Mouse (Mus musculus) urinary bladder, adult 2 months (tissue): ENCODE measurements around the gene Cx3cr1. TPM values are rescaled to one million over a fixed set of nuclear protein-coding genes. Genes with fewer than 3 reads are reported as not detected.

Source experiments
- DNase-seq: peaks from one replicate; pipeline ENCODE4 v3.0.0; 2022; ENCODE audit warnings: low spot score
- polyA plus RNA-seq: library from polyadenylated mRNA; depleted of rRNA; stranded (reverse); fragments of >200 nt; gene quantifications from 2 replicates; pipeline ENCODE4 v1.2.3, GENCODE M21; 2012

Gene Cx3cr1
- polyA plus RNA-seq, 1 experiment = 2.9 TPM

DNA sequence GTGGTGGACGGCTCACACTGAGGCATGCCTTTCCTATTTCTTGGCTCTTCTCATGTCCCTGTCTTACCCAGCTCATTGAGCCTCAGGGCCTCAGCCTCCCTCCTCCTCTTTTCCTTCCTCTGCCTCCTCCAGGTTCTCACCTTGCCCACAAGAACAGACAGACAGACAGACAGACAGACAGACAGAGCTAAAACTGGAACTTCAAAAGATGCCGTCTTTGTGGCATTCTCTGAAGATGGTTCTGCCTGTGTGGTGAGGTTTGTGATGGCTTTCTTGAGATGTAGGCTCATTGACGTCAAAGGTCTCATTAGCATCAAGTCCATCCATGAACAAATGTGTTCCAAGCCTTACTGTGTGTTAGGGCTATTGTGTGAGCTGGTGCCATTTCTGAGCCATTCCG is 13.0 kb upstream of the Cx3cr1 start:
- DNase-seq = no peak

DNA sequence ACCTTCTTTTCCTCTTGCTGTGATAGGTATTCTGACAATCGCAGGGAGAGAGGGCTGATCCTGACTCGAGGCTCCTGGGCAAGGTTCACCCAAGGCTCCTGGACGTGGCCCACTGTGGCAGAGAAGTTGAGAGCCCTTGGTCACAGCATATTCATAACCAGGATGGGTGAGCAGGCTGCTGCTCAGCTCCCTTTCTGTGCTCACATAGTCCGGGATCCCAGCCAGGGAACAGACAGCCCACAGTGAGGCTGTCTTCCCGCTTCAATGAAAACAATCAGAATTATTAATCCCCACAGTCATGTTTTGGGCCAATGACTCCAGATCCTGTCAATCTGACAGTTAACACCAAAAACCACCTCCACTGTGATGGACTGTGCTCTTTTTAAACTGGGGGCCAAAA is 12.3 kb upstream of the Cx3cr1 start:
- no peak for DNase-seq

DNA sequence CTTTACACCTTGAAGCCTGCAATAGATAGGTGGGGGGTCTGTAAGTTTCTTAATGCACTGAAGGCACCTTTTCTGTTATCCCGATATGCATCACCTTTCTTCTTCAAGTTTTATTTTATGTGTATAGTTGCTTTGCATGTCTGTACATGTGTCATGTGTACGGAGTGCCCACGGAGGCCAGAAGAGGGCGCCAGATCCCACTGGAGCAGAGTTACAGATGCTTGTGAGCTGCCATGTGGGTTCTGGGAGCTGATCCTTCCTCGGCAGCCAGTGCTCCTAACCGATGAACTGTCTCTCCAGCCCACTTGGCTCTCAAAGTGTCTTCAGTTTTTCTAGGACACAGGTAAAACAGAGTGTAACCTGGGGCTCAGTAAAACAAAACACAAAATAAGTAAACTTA is 11.6 kb upstream of the Cx3cr1 start:
- no peak for DNase-seq

DNA sequence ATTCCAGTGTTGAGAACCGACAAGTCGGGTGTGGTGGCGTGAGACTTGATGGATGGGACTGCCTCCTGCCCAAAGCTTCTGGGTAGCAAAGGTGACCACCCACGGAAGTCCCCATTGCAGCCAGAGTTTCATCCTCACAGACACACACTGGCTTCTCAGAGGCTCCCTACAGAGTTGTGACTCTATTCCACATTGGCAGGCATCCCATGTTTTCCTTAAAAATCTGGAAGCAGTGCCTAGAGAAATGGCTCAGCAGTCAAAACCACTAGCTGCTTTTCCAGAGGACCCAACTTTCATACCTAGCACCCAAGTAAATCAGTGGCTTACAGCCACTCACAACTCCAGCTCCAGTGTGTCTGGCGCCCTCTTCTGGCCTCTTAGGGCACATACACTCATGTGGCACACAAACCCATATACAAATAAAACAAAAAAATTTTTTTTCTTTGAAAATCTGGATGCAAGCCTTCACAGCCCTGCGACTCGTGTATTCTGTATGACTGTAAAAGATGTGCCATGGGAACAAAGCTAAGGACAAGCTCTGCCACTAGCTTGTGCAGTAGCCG is 10.9 kb upstream of the Cx3cr1 start:
- no peak for DNase-seq

DNA sequence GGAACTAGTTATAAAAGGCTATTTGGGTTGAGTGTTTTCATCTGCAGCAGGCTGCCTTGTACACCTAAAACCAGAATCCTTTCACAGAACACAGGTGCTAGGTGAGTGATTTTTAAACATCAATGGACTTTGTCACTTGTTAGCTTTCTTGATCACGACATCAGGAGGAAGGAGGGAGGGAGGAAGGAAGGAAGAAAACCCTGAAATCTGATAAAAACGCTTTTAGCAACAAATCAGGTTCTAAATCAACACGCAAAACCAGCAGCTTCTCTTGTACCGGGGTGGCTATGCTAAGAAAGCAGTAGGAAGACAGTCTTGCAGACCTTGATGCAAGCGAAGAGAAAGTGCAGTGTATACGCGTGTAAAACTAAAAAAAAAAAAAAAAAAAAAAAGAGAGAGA is 10.2 kb upstream of the Cx3cr1 start:
- no peak for DNase-seq

DNA sequence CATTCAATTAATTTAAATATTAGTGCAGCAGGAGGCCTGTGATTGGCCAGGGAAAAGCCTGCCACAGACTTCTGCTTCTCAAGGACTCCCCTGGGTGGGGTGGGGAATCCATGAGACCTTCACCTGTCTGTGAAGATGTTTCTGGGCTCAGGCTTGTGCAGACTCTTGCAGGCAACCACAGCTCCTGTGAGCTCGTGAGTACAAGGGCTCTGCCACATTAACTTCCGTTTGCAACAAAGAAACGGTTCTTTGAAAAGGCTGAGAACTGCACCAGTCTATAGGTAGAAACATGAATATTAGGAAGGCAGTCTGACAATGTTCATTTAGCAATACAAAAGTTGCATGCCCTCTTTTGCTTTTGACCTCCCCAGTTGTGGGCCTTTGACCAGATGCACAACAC is 8.6 kb upstream of the Cx3cr1 start:
- no peak for DNase-seq

DNA sequence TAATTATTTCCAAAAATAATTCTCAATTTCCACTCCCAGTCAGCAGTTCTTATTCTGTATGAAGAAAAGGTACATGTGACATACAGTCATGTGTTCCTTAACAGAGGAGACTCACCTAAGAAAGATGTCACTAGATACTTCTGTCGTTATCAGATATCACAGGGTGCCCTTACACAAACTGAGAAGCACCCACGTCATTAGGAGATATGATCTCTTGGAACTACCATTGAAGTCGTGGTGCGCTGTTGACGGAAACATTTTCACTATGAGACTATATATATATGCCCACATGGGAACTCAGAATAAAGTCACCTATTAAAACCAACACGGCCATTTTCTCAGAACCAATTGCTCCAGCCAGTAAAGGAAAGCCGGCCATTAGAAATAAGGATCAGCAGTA is 4.8 kb upstream of the Cx3cr1 start:
- DNase-seq = no peak

DNA sequence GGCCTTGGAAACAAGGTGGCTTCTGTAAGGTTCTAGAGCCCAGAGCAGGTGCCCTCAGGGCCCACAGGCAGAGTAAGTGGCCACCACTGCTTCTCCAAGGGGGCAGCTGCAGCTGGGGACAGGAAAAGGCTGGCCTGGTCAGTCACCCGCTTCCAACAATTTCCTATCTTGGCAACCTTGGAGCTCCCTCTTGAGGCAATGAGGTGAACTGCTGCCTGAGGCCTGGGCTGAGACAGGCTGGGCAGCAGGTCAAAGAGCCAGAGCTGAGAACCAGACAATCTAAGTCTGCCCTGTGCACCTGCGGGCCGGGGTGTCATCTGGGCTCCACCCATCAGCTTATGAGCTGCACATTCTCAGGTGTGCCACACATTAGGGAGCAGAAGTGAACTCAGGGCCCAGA is 3.5 kb upstream of the Cx3cr1 start:
- DNase-seq = peak; percentile 52

DNA sequence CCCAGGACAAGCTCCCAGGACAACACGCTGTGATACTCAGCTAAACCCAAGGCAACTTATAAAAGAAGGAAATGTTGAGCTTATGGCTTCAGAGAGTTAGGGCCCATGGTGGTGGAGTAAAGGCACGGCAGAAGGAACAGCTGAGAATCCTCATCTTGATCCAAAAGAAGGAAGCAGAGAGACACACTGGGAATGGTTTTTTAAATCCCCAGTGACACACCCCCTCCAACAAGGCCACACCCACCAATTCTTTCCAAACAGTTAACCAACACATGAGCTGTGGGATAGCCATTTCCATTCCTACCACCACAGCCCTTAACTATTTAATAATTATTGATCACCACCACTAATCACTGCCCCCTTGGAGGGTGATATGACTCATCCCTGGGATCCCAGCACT is 1.6 kb upstream of the Cx3cr1 start:
- no peak for DNase-seq

DNA sequence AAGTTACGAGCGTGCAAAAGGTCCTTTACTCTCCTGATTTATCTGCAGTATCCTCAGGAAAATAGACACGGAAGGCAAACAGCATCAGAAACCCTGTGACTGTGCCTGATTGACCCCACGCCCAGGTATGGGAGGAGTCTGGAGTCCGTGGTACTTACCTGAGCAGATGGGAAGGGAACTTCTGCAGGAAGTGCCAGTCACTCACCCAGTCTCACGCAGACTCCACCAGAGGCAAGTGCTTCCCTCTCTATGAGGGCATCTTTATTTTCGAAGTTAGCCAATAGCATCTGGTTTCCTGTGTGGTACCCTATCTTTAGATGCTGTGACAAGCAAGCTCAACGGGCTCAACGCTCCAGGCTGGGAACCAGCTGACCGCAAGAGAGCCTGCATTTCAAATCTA is 1.6 kb downstream of the Cx3cr1 start:
- no peak for DNase-seq

DNA sequence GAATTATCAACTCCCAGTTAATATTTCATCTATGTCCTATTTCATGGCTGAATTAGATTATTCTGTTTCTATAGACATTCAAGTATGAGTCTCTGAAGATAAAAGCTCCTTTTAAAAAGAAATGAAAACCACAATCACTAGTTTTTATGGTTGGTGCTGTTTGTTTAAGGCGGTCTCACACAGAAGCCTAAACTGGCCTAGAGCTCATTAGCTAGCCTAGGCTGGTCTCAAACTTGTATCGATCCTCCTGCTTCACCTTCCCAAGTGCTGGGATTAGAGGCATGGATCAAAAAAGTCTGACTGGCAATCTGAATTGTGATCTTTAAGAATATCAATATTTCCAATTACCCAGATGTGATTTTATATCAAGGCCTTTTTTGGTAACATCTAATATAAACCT is 2.1 kb downstream of the Cx3cr1 start:
- DNase-seq = no peak

DNA sequence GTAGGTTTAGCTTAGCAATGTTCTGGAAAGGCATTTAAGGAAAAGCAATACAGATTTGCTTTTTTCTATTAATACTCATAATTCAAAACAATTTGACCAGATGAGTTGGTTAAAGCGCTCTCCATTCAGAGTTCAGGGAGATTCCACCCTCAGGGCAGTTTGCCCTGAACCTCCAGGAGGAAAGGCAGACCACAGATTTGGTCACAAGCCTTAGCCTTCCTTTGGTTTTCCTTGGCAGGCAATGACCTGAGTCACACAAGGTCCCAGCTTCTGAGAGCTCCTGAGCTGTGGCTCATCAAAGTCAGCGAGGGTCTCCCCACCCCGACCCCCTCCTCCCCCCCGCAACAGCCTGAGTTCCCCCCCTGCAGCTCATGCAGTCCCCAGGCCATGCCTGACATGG is 5.4 kb downstream of the Cx3cr1 start:
- DNase-seq = no peak

DNA sequence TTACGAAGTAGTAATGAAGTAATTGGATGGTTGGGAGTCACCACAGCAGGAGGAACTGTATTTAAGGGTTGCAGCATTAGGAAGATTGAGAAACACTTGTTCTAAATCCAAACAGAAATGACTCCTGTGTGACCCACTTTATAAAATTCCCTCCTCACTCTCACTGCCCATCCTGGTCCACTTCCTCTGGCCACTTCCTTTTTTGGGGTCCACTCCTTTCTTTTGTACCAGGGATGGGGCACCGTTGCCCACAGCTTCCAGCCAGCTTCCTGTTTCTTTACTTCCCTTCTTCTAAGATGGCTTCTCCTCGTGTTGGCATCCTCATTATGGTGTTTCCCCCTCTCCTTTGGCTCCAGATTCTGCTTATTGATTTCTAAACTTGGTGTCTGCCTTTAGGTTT is 10.9 kb downstream of the Cx3cr1 start:
- no peak for DNase-seq

DNA sequence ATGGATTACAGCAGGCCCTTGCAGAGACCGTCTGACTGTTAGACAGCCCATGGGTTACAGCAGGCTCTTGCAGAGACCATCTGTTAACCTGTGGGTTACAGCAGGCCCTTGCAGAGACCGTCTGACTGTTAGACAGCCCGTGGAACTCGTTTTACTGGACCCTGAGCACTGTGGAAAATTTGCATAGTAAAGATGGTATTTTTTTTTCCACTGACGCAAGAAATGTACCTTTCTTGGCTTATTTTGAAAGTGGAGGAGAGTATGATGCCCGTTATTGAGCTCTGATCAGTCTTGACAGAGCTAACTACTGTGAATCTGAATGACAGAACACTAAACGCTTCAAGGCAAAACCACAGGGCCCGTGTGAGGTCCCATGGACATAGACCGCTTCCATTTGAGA is 13.5 kb downstream of the Cx3cr1 start:
- no peak for DNase-seq

DNA sequence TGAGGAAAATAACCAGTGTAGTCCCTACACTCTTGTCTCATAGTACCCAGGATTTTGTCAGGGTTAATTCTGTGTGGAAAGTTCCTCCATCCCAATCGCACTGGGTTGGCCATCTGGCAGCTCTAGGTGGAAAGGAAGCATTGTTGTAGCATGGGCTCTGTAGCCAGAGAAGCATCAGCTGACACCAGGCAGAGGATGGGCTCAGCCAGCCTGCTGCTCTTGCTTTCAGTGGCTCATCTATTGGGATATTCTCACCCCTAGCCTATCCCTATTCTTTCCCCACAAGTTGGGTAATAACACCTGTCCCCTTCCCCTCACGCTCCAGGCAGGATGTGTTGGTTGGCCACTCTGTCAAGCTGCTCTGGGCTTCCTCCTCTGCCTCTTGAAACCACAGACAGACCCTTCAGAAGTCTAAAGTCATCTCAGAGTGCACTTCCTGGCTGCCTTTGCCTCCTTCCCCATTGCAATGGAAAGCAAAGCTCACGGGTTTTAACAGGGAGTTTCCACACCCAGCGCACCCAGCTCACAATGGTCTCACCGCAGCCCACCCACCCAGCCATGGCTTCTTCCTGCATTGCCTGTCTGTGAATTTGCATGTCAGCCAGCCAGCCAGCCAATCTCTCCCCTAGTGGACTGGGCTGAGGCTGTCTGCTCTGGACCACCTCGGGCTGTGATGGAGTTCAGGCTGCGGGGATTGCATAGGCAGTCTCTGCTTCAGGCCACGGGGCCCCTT is 15.0 kb downstream of the Cx3cr1 start:
- no peak for DNase-seq

DNA sequence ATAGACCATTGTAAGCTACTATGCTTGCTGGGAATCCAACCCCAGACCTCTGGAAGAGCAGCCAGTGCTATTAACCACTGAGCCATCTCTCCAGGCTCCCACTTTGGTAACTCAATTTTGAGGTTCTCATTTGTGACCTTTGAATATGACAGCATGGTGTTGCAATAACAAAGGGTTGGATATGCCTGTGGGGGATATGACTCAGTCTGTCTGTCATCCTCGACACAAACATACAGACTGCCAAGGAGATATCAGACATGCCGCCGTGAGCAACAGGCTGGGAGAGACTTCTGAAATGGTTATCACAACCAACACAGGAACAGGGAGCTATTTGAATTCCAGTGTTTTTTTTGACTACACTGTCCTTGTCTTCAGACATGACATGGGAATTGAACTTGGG is 20.3 kb downstream of the Cx3cr1 start:
- DNase-seq = no peak

DNA sequence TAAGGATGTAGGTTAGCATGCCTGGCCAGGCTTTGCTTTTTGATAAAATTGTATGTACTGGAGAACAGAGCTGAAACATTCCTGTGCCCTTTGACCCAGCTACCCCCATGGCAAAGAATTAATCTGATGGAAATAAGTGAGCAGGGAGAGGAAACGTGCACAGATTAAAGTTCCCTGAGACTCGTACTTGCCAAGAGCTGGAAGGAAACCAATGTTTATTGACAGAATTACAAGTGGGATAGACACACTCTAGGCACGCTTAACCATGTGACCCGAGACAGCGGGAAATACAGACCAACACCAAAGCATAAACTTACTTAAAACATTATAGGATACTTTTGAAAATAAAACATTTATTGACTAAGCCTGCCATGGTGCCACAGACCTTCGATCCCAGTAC is 21.2 kb downstream of the Cx3cr1 start:
- DNase-seq = no peak

DNA sequence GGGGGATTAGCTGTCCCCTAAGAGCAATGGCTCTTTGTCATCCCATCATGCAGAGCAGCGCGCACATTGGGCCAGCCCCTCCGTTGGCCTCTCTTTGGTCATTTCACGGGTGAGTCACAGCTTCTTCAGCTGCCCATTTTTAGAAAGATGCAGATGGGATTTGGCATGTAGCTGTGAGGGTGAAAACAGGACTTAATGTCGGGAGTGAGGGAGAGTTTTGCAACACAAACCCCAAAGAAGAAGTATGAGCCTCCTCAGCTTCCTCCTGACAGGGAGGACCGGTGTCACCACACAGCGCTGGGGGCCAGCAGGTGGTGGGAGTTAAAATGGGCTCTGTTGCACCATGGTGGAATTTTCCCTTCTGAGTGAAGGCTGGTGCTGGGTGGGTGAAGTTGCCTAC is 26.6 kb downstream of the Cx3cr1 start:
- no peak for DNase-seq

DNA sequence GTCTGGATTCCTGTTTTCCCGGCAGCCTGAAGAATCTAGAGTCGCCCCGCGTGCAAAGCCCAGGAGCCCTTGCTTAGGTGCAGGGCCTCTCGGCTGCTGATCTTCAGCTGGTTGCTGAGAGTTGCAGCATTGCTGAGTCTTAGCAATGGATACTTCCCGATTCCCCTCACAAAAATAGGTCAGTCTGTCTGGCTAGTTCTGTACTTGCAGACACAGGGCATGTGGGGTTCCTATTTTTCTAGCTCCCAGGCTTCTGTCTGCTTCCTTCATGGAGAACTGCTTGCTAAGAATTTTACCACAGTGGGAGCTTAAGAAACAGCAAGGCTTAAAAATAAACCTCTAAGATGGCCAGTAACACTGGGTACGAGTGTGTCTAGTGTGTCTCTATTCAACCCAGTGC is 32.3 kb downstream of the Cx3cr1 start:
- DNase-seq = no peak

DNA sequence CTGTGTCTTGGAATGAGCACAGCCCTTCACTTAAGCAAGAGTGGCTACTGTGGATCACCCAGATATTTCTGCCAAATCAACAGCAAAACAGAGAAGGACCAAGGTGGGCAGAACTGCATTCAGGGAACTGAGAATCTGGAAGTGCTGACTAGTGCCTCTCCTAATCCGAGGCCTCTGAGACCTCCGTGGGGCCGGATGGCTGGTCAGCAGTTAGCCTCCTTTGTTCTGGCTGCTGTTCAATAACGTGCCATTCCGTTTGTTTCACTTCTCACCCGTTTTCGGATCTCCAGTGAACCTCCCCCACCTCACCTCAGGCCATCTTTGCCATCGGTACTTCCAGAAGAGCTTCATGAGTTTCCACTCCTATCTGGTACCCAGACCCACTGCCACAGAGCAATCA is 35.3 kb downstream of the Cx3cr1 start:
- DNase-seq = no peak

DNA sequence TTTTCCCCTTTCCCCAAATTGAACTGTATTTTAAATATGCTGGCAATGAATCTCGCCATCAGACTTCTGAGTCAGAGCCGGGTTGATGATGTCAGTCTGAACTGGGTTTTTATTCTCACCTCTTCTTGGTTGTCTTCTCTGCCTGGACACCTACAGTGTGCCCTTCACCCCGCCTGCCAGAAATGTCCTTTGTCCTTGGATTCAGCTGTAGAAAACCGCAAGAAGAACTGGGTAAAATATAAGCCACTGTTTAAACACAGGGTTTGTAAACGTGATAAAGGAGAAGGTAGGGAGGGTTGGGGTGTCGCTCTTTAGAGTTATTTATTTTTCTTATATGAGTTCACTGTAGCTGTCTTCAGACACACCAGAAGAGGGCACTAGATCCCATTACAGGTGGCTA is 37.0 kb downstream of the Cx3cr1 start:
- DNase-seq = no peak

DNA sequence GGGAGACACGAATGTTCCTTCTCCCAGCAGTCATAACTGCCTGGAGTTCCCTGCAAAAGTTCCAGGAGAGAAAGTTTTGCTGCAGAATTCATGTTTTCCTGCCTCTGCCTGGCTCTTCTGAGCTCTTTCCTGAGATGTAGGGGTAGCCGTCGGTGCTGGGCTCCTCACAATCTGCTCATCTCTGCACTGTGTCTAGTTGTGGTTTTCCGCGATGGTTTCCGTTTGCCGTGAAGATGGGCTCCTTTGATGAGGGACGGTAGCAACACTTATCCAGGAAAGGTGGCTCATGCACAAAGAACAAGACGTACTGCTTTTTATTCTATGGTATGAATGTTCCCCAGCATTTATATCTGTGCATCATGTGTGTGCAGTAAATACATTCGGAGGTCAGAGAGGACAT is 39.3 kb downstream of the Cx3cr1 start:
- no peak for DNase-seq

DNA sequence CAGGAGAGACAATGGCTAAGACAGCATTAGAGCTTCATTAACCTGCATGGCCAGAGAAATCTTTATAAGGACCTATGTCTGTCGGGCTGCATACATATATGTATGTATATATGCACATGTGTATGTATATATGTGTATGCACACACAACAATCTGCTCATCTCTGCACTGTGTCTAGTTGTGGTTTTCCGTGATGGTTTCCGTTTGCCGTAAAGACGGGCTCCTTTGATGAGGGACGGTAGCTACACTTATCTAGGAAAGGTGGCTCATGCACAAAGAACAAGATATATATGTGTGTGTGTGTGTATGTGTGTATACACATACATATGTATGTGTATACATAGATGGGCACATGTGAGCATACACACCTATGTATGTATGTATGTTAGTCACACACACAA is 39.8 kb downstream of the Cx3cr1 start:
- DNase-seq = no peak
